Mouse (Mus musculus) neural tube, embryonic 11.5 days (tissue): ENCODE measurements around the gene Entpd1. TPM values are rescaled to one million over a fixed set of nuclear protein-coding genes. Genes with fewer than 3 reads are reported as not detected.

Experiments
- ATAC-seq: fragments of 200-750 bp; cut with Nextera tagmentation; 2 replicates; pipeline ENCODE4 v1.8.0; 2017; ENCODE audit warnings: moderate number of reproducible peaks, mild to moderate bottlenecking, moderate TSS enrichment, moderate library complexity; ENCODE audit not compliant: insufficient read depth, low FRiP score, low TSS enrichment
- DNase-seq: peaks from one replicate; pipeline ENCODE4 v3.0.0-alpha.2; 2015; ENCODE audit warnings: low spot score
- H3K27ac ChIP-seq: fragments of 300-500 bp; sonication (generic); 2 replicates; pipeline ENCODE4 v1.5.1; 2014; ENCODE audit warnings: low read depth, mild to moderate bottlenecking, low read length
- H3K27me3 ChIP-seq: fragments of 300-500 bp; sonication (generic); 2 replicates; pipeline ENCODE4 v1.6.1; 2014; ENCODE audit warnings: mild to moderate bottlenecking, low read length, mixed read lengths; ENCODE audit not compliant: control insufficient read depth, insufficient read depth
- H3K36me3 ChIP-seq: fragments of 300-500 bp; sonication (generic); 2 replicates; pipeline ENCODE4 v1.6.1; 2014; ENCODE audit warnings: mild to moderate bottlenecking, low read length, moderate library complexity, mixed read lengths; ENCODE audit not compliant: control insufficient read depth, insufficient read depth
- H3K4me1 ChIP-seq: fragments of 300-500 bp; sonication (generic); 2 replicates; pipeline ENCODE4 v1.6.1; 2014; ENCODE audit warnings: low read length, mixed read lengths; ENCODE audit not compliant: control insufficient read depth, insufficient read depth
- H3K4me2 ChIP-seq: fragments of 300-500 bp; sonication (generic); 2 replicates; pipeline ENCODE4 v1.6.1; 2014; ENCODE audit warnings: low read depth, mild to moderate bottlenecking, moderate library complexity
- H3K4me3 ChIP-seq: fragments of 300-500 bp; sonication (generic); 2 replicates; pipeline ENCODE4 v1.5.1; 2014; ENCODE audit warnings: low read depth, low read length
- H3K9ac ChIP-seq: fragments of 300-500 bp; sonication (generic); 2 replicates; pipeline ENCODE4 v1.6.1; 2014; ENCODE audit warnings: mild to moderate bottlenecking, low read length
- H3K9me3 ChIP-seq: fragments of 300-500 bp; sonication (generic); 2 replicates; pipeline ENCODE4 v1.6.1; 2016; ENCODE audit warnings: low read length; ENCODE audit not compliant: control insufficient read depth
- WGBS: fragments of 180-500 bp; shearing (Covaris S2); extraction: QIAGEN DNeasy Blood & Tissue Kit; methylation state at CpG from one replicate; pipeline ENCODE4 v1.1.7; 2014; 5-methylcytosine and 5-hydroxymethylcytosine counted together
- polyA plus RNA-seq: library from polyadenylated mRNA; unstranded; fragments of >200 nt; fragmentation: Nextera tagmentation; extraction: Ambion mirVana; gene quantifications from 2 replicates; pipeline ENCODE4 v1.2.1, GENCODE M21; 2014

The Entpd1 gene
- polyA plus RNA-seq, 1 experiment from 2014 or later = 6.6 TPM

GRCm38 (mm10) chr19:40684124-40684523 lies 72.0 kb downstream of the Entpd1 start:
- H3K9ac ChIP-seq = no peak overlapping the region
- H3K4me2 ChIP-seq = no peak overlapping the region
- no peaks in the 10 kb centered on the region for H3K27me3 ChIP-seq
- DNase-seq (no peak), ATAC-seq (no peak)
- H3K27ac ChIP-seq = no peak overlapping the region
- no peaks in the 10 kb centered on the region for H3K4me1 ChIP-seq
- no peak overlapping the region for H3K4me3 ChIP-seq
- H3K36me3 ChIP-seq = no peaks in the 10 kb centered on the region
- WGBS = 79% methylated on average over 1 of the region's 1 CpGs
- no peaks in the 10 kb centered on the region for H3K9me3 ChIP-seq

GRCm38 (mm10) chr19:40684566-40684965 lies 72.4 kb downstream of the Entpd1 start:
- H3K9me3 ChIP-seq = no peaks in the 10 kb centered on the region

GRCm38 (mm10) chr19:40687291-40687927 lies 75.2 kb downstream of the Entpd1 start:
- DNase-seq = no peak
- H3K27me3 ChIP-seq = no peaks in the 10 kb centered on the region
- H3K9ac ChIP-seq = no peak overlapping the region
- no peak overlapping the region for H3K4me2 ChIP-seq
- no peaks in the 10 kb centered on the region for H3K9me3 ChIP-seq
- H3K36me3 ChIP-seq = no peaks in the 10 kb centered on the region
- no peak for ATAC-seq
- no peaks in the 10 kb centered on the region for H3K4me1 ChIP-seq
- H3K4me3 ChIP-seq = no peak overlapping the region
- H3K27ac ChIP-seq = no peak overlapping the region
- WGBS = 83% methylated on average over 4 of the region's 4 CpGs

More at GRCm38 (mm10) chr19:40684566-40684965, 72.4 kb downstream of the Entpd1 start:
- Histone ChIP-seq H3K36me3 (no peaks in the 10 kb centered on the region), H3K4me3 (no peak overlapping the region), H3K27me3 (no peaks in the 10 kb centered on the region), H3K4me2 (no peak overlapping the region), H3K27ac (no peak overlapping the region), H3K9ac (no peak overlapping the region), H3K4me1 (no peaks in the 10 kb centered on the region)
- no peak for DNase-seq
- no peak for ATAC-seq
- 92% methylated on average over 7 of the region's 7 CpGs for WGBS

- WGBS = 92% methylated on average over 7 of the region's 7 CpGs
- Histone ChIP-seq H3K27me3 (no peaks in the 10 kb centered on the region), H3K27ac (no peak overlapping the region), H3K4me2 (no peak overlapping the region), H3K4me1 (no peaks in the 10 kb centered on the region), H3K36me3 (no peaks in the 10 kb centered on the region), H3K4me3 (no peak overlapping the region), H3K9ac (no peak overlapping the region), H3K9me3 (no peaks in the 10 kb centered on the region)
- ATAC-seq (no peak), DNase-seq (no peak)
Measured at GRCm38 (mm10) chr19:40693201-40693600, 81.0 kb downstream of the Entpd1 start.

GRCm38 (mm10) chr19:40696116-40696515 lies 84.0 kb downstream of the Entpd1 start:
- no peak overlapping the region for H3K9ac ChIP-seq
- H3K27ac ChIP-seq = no peak overlapping the region
- H3K9me3 ChIP-seq = no peaks in the 10 kb centered on the region
- 93% methylated on average over 6 of the region's 6 CpGs for WGBS
- DNase-seq (no peak), ATAC-seq (no peak)
- no peak overlapping the region for H3K4me3 ChIP-seq
- H3K4me2 ChIP-seq = no peak overlapping the region
- no peaks in the 10 kb centered on the region for H3K36me3 ChIP-seq
- no peaks in the 10 kb centered on the region for H3K4me1 ChIP-seq
- H3K27me3 ChIP-seq = no peaks in the 10 kb centered on the region

GRCm38 (mm10) chr19:40698103-40698853 lies 86.1 kb downstream of the Entpd1 start:
- Histone ChIP-seq H3K36me3 (no peaks in the 10 kb centered on the region), H3K9me3 (no peaks in the 10 kb centered on the region), H3K27ac (no peak overlapping the region), H3K27me3 (no peaks in the 10 kb centered on the region), H3K4me3 (no peak overlapping the region), H3K4me2 (no peak overlapping the region), H3K9ac (no peak overlapping the region), H3K4me1 (no peaks in the 10 kb centered on the region)
- WGBS = 75% methylated on average over 13 of the region's 13 CpGs
- no peak for DNase-seq
- ATAC-seq = no peak

GRCm38 (mm10) chr19:40699816-40700215 lies 87.7 kb downstream of the Entpd1 start:
- ATAC-seq = no peak
- 68% methylated on average over 5 of the region's 5 CpGs for WGBS
- Histone ChIP-seq H3K27me3 (no peaks in the 10 kb centered on the region), H3K4me1 (no peaks in the 10 kb centered on the region), H3K4me3 (no peak overlapping the region), H3K9me3 (no peaks in the 10 kb centered on the region), H3K4me2 (no peak overlapping the region), H3K27ac (no peak overlapping the region), H3K36me3 (no peaks in the 10 kb centered on the region), H3K9ac (no peak overlapping the region)
- no peak for DNase-seq

GRCm38 (mm10) chr19:40702406-40702805 lies 90.2 kb downstream of the Entpd1 start:
- Histone ChIP-seq H3K4me3 (no peak overlapping the region), H3K4me1 (no peaks in the 10 kb centered on the region), H3K9ac (no peak overlapping the region), H3K4me2 (no peak overlapping the region), H3K27me3 (no peaks in the 10 kb centered on the region), H3K9me3 (no peaks in the 10 kb centered on the region), H3K36me3 (no peaks in the 10 kb centered on the region), H3K27ac (no peak overlapping the region)
- ATAC-seq = no peak
- 68% methylated on average over 4 of the region's 4 CpGs for WGBS
- DNase-seq = no peak
